Mouse (Mus musculus): ENCODE measurements around the gene Olfr1387. TPM values are rescaled to one million over a fixed set of nuclear protein-coding genes. Genes with fewer than 3 reads are reported as not detected.
A peak's percentile ranks its signal among the peaks of the same experiment; 100 is the strongest.
"Not testable (repeated sequence)": the region's sequence is repeated elsewhere in the genome, so short reads cannot be mapped to it uniquely, and the experiment has no call there.

Olfr1387 gene
- not detected for total RNA-seq (2021)
- long read RNA-seq, experiment 1 = 0 reads
- long read RNA-seq, experiment 2 = 0 reads

DNA sequence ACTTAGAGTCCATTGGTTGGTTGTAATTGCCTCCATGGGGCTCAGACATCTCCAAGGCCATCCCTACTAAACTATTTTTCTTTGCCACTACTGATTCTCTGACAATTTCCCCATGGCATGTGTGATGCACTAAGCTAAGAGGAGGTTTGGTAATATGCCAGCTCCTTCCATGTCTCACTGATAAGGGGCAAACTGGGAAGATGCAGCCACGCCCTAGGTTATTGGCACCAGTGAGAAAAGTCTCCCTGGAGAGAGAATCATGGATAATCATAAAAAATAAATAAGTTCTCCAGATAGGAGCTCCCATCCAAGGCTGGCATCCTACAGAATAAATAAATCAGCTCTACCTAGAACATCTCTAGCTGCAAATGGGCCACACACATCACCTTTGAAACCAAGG lies at the start of gene Olfr1387:
Gene Olfr1387 (plus strand): TSS at position 301 of the 400 bp plus-strand sequence.
- no peak for DNase-seq (ENCODE audit: low spot score in 2 of 2)

DNA sequence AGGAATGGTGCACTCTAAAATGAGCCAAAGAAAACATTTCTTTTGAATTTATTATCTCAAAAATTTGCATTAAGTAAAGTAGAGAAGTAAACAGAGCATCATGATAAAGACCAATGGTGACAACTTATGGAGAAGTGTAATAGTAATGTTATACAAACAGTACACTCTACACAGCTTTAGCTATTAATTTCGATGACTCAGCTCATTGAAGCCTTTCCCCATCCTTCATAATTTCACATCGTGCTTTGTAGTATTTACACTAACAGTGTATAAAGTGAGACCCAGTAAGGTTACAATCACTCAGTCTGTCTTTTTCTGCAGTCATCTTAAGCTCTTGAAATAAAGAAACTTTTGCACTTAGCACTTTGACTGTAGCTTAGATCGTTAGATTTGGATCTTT lies 48.4 kb upstream of the Olfr1387 start:
- DNase-seq (ENCODE audit: low spot score in 2 of 2) = no peak

DNA sequence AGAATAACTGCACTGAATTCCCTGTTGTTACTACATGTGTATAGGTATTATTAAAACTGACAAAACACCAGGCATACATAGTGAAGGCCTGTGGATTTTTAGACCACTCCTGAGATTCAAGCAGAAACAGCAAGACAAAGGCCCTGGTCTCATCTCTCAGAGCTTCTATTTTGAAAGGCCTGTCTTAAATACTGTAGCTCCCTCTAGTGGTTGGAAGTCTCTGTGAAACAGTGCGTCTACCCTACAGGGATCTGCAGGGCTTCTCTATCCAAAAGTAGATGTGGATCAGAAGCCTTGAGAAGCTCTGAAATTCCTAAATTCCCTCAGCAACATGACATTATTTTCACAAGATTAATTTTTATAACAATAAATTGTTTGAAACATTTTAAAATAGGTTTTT lies 44.6 kb upstream of the Olfr1387 start:
- peak in 1 of 2 experiments; percentile 13 for DNase-seq (ENCODE audit: low spot score in 2 of 2)

- no peak for DNase-seq (ENCODE audit: low spot score in 2 of 2)
Measured at GRCm38 (mm10) chr11:49422767-49423166, 32.4 kb upstream of the Olfr1387 start, which contains the start of gene Olfr1389. Olfr1389 (plus strand) TSS chr11:49423067.

DNA sequence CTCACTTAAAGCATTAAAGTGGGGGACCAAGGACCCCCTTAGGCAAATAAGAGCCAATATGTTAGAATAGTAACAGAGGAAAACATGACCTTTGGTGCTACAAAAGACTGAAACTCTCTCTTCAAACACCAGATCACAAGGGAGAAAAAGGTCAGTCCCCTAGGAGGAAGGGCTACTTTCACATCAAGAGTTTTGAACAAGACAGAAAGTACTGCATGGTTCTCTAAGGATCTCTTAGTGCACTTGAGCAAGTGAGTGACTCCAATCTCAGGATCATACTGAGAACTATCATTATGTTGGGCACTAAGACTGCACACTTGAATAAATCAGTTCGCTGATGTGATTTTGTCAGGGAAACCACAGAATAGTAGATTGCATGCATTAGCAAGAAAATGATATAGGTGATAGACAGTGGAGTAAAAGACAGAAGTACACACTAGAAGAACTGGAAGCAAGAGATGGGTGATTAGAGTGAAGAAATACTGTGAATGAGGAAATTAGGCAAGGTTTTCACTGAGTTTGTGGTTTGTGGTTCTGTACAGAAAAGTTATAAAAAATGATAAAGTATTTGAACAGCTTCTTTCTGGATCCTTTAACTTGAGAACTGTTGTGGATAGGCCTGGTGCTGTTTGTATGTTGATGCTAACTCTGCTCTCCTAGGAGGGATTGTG lies 29.8 kb upstream of the Olfr1387 start:
- no peak for DNase-seq (ENCODE audit: low spot score in 2 of 2)

DNA sequence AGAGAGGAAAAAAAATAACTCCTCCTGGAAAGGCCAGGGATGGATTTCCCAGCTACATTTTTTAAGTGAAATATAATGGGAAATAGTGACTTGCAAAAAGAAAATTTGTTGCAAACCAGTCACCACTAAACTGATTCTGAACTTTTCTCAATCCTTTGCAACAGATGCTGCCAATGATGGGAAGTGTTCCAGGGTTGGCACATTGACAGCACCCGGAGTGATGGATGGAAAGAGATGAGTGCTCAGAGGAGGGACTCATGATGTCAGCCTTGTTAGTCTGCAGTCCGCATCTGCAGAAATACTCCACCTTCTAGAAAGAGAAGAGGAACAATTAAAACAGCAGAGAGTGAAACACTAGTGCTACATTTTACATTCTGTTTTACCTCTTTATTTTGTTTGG lies 25.5 kb upstream of the Olfr1387 start:
- DNase-seq (ENCODE audit: low spot score in 2 of 2) = peak; percentile 17 to 26

- DNase-seq (ENCODE audit: low spot score in 2 of 2) = peak in 1 of 2 experiments; percentile 7
Measured at GRCm38 (mm10) chr11:49436411-49436810, 18.7 kb upstream of the Olfr1387 start, which contains the start of gene Olfr1388. Olfr1388 (plus strand) TSS chr11:49436624.

DNA sequence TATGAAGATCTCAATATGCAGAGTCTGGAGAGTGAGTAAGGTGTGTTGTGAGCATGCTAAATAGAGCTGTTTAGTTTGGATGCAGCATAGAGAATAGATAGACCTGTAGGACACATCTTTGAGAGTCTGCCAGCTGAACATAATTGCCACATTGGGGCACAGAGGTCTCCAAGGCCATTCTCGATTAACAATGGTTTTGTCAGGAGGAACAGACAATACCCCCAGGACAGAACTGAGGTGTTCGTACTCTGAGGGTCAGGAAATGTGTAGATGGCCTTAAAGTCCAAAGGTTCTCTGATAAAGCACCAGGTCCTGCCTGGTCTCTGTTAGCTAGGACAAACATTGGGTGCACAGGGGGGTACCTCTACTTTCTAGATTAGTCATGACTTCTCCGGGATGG lies 9.6 kb downstream of the Olfr1387 start, which contains the start of gene Olfr1386:
Gene Olfr1386 (plus strand): TSS at position 301 of the 400 bp plus-strand sequence.
- not testable (repeated sequence) for DNase-seq (ENCODE audit: low spot score in 2 of 2)

GRCm38 (mm10) chr11:49485973-49486372 lies 30.8 kb downstream of the Olfr1387 start:
- DNase-seq (ENCODE audit: low spot score in 2 of 2) = no peak

DNA sequence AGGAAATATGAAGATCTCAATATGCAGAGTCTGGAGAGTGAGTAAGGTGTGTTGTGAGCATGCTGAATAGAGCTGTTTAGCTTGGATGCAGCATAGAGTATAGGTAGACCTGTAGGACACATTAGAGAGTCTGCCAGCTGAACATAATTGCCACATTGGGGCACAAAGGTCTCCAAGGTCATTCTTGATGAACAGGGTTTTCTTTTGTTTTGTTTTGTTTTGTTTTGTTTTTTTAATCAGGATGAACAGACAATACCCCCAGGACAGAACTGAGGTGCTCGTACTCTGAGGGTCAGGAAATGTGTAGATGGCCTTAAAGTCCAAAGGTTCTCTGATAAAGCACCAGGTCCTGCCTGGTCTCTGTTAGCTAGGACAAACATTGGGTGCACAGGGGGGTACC lies 33.6 kb downstream of the Olfr1387 start, which contains the start of gene Olfr1385:
Gene Olfr1385 (plus strand): TSS at position 301 of the 400 bp plus-strand sequence.
- DNase-seq (ENCODE audit: low spot score in 2 of 2) = not testable (repeated sequence)

Other genes with a start within 250 kb of the Olfr1387 start
- gene Mgat1, start 211.2 kb upstream of the Olfr1387 start, total RNA-seq (2021) = 10 to 100 TPM; 48.7 to 50.9 TPM
- under 1 TPM; 0.14 to 0.26 TPM for gene Olfr1393, start 177.0 kb upstream of the Olfr1387 start, total RNA-seq (2021)
- gene Olfr1392, start 170.1 kb upstream of the Olfr1387 start, total RNA-seq (2021) = not detected
- gene Olfr10, start 150.6 kb upstream of the Olfr1387 start, total RNA-seq (2021) = not detected
- gene Olfr1391, start 132.6 kb upstream of the Olfr1387 start, total RNA-seq (2021) = not detected
- gene Olfr1390, start 120.2 kb upstream of the Olfr1387 start, total RNA-seq (2021) = not detected
- not detected for gene Olfr1389, start 32.3 kb upstream of the Olfr1387 start, total RNA-seq (2021)
- under 1 TPM; 0.28 to 0.33 TPM for gene Olfr1388, start 18.7 kb upstream of the Olfr1387 start, total RNA-seq (2021)
- gene Olfr1386, start 9.7 kb downstream of the Olfr1387 start, total RNA-seq (2021) = not detected
- gene Olfr1385, start 33.7 kb downstream of the Olfr1387 start, total RNA-seq (2021) = under 1 TPM; 0.12 to 0.14 TPM
- not detected for gene Olfr1384, start 51.4 kb downstream of the Olfr1387 start, total RNA-seq (2021)
- under 1 TPM in 1 of 2 experiments, not detected in 1; 0.50 TPM for gene Olfr1383, start 64.3 kb downstream of the Olfr1387 start, total RNA-seq (2021)
- gene Olfr1382, start 72.9 kb downstream of the Olfr1387 start, total RNA-seq (2021) = not detected
- gene Olfr1381, start 88.1 kb downstream of the Olfr1387 start, total RNA-seq (2021) = not detected
- gene Olfr1380, start 101.5 kb downstream of the Olfr1387 start, total RNA-seq (2021) = not detected
- 1 to 10 TPM; 3.4 TPM for gene Flt4, start 153.9 kb downstream of the Olfr1387 start, total RNA-seq (2021)
- gene Scgb3a1, start 208.3 kb downstream of the Olfr1387 start, total RNA-seq (2021) = not detected